Mouse (Mus musculus) right cerebral cortex, postnatal 36 days (tissue): ENCODE measurements around the gene Pfdn4.

Source experiments
- DNase-seq, 2 experiments: peaks; one replicate each; pipeline ENCODE4 v3.0.0; 2022; ENCODE audit warnings: low spot score in 2 of 2, mixed read lengths in 1 of 2

Pfdn4 gene

GRCm38 (mm10) chr2:170548046-170548445, 51.8 kb downstream of the Pfdn4 start:
- DNase-seq: no peak

GRCm38 (mm10) chr2:170549146-170549545, 52.9 kb downstream of the Pfdn4 start:
- no peak for DNase-seq

GRCm38 (mm10) chr2:170550240-170550639, 54.0 kb downstream of the Pfdn4 start:
- DNase-seq: no peak

GRCm38 (mm10) chr2:170552088-170552487, 55.9 kb downstream of the Pfdn4 start:
- DNase-seq: no peak

- no peak for DNase-seq
These were observed 68.0 kb downstream of the Pfdn4 start for GRCm38 (mm10) chr2:170563956-170564855.

- peak in 1 of 2 experiments; percentile 4 for DNase-seq
These were observed 68.8 kb downstream of the Pfdn4 start for GRCm38 (mm10) chr2:170564995-170565394.
